Mouse (Mus musculus) bone marrow, adult 2 months (tissue): ENCODE results near the gene Rex1bd. TPM values are rescaled to one million over a fixed set of nuclear protein-coding genes. Genes with fewer than 3 reads are reported as not detected.

Experiments used
- H3K27ac ChIP-seq: fragments of 200-500 bp; 2 replicates; pipeline ENCODE4 v1.5.1; 2012; ENCODE audit warnings: low read depth, mild to moderate bottlenecking, control low read depth, inconsistent platforms, low read length; ENCODE audit not compliant: control insufficient read depth, poor library complexity, insufficient read depth
- H3K4me1 ChIP-seq: fragments of 200-500 bp; 2 replicates; pipeline ENCODE4 v1.6.1; 2011; ENCODE audit warnings: low read length; ENCODE audit not compliant: control insufficient read depth, insufficient read depth
- H3K4me3 ChIP-seq: fragments of 200-500 bp; replicated peaks from 2 replicates; pipeline ENCODE3; 2011; ENCODE audit warnings: mild to moderate bottlenecking, low read depth, low read length, control low read depth; ENCODE audit not compliant: control insufficient read depth
- CTCF ChIP-seq: fragments of 200-500 bp; IDR thresholded peaks from 2 replicates; pipeline ENCODE4 v1.5.1; 2011; ENCODE audit warnings: low read length, control low read depth; ENCODE audit not compliant: control insufficient read depth, insufficient read depth
- POLR2A ChIP-seq: fragments of 200-500 bp; IDR thresholded peaks from 2 replicates; pipeline ENCODE4 v1.6.1; 2011; ENCODE audit warnings: low read depth, mild to moderate bottlenecking, control low read depth, low read length, borderline replicate concordance; ENCODE audit not compliant: control insufficient read depth
- WGBS: fragments of 180-500 bp; shearing (Covaris S2); methylation state at CpG from one replicate; pipeline ENCODE4 v1.1.7; 2018; 5-methylcytosine and 5-hydroxymethylcytosine counted together
- polyA plus RNA-seq: library from polyadenylated mRNA; stranded (reverse); fragments of >200 nt; gene quantifications from 2 replicates; pipeline ENCODE4 v1.2.4, GENCODE M21; 2011; ENCODE audit warnings: low replicate concordance; ENCODE audit not compliant: missing spikeins, insufficient read depth, insufficient read length

Gene Rex1bd
- polyA plus RNA-seq, 1 experiment = 63.6 TPM

GRCm38 (mm10) chr8:70492664-70493640 lies 13.6 kb downstream of the Rex1bd start, which contains the start of gene Crlf1:
Gene Crlf1, plus strand, starts transcription at chr8:70493158.
- WGBS = 1% methylated on average over 72 of the region's 93 CpGs
- H3K4me3 ChIP-seq = no peak within 1 kb of the TSS
- TF ChIP-seq POLR2A (no peak), CTCF (no peak)
- no peak within 1 kb of the TSS for H3K27ac ChIP-seq
- H3K4me1 ChIP-seq = no peaks in the 10 kb centered on the region

DNA sequence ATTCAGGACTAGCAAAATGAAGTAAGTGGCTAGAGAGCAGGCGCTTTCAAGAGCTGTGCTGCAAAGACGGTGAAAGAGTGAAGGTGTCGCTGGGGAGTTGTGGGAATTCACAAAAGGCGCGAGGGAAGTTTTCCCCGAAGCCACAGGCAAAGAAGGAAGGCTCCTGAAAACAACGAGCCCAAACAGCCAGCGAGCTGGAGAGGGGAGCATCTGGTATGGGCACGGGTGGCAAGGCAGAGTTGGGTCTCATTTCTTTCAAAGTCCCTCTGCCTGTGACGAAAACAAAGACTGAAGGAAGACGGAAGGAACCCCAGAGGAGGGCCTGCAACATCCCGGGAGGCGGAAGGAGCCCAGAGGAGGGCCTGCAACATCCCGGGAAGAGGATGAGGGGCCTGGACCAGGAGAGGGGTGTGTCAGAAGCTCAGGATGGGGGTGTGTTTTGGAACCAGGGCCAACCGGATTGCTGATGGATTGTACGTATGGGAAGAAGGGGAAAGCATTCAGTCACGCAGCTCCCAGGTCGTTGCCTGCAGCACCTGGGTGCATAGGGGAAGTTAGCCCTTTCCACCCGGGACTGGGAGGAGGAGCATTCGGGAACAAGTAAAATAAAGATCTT lies 15.6 kb downstream of the Rex1bd start:
- TF ChIP-seq POLR2A (no peak), CTCF (no peak)
- Histone ChIP-seq H3K4me3 (no peak overlapping the region), H3K27ac (no peak overlapping the region), H3K4me1 (no peaks in the 10 kb centered on the region)
- 6% methylated on average over 20 of the region's 20 CpGs for WGBS

- Histone ChIP-seq H3K27ac (no peak overlapping the region), H3K4me1 (no peaks in the 10 kb centered on the region), H3K4me3 (no peak overlapping the region)
- no peak for TF ChIP-seq CTCF
- no peak for TF ChIP-seq POLR2A
- 34% methylated on average over 10 of the region's 10 CpGs for WGBS
These were observed 16.3 kb downstream of the Rex1bd start for GRCm38 (mm10) chr8:70490061-70490879.

DNA sequence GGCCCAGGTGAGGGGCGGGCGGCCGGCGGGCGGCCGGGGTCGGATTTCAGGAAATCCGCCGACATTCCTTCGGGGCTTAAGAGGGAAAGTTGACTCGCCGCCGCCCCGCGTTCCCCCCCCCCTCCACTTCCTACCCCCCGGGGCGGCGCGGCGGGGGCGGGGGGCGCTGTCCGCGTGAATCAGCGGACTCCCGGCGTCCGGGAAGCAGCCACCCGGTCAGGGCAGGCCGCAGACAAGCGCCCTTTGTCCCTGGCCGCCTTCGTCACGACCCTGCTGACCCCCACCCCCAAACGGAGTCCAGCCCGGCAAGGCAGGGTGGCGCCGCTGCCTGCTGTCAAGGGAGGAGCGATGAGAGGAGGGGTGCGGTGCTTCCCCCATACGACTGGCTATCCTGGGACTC lies 17.0 kb downstream of the Rex1bd start:
- no peak for TF ChIP-seq CTCF
- no peak for TF ChIP-seq POLR2A
- 3% methylated on average over 41 of the region's 41 CpGs for WGBS
- H3K4me3 ChIP-seq = no peak overlapping the region
- H3K27ac ChIP-seq = no peak overlapping the region
- H3K4me1 ChIP-seq = no peaks in the 10 kb centered on the region

- Histone ChIP-seq H3K4me1 (no peaks in the 10 kb centered on the region), H3K4me3 (no peak overlapping the region)
- 2% methylated on average over 14 of the region's 14 CpGs for WGBS
These were observed 17.6 kb downstream of the Rex1bd start for GRCm38 (mm10) chr8:70488931-70489470.

GRCm38 (mm10) chr8:70487993-70488796 lies 18.4 kb downstream of the Rex1bd start:
- 3% methylated on average over 55 of the region's 55 CpGs for WGBS
- Histone ChIP-seq H3K4me1 (no peaks in the 10 kb centered on the region), H3K27ac (no peak overlapping the region), H3K4me3 (no peak overlapping the region)
- TF ChIP-seq CTCF (no peak), POLR2A (no peak)

More at GRCm38 (mm10) chr8:70488931-70489470, 17.6 kb downstream of the Rex1bd start:
- no peak for TF ChIP-seq POLR2A
- no peak for TF ChIP-seq CTCF
- no peak overlapping the region for H3K27ac ChIP-seq

GRCm38 (mm10) chr8:70486941-70487520 lies 19.5 kb downstream of the Rex1bd start, which contains the start of gene Tmem59l:
Gene Tmem59l, minus strand, starts transcription at chr8:70487358.
- no peaks in the 10 kb centered on the region for H3K4me1 ChIP-seq
- no peak for TF ChIP-seq CTCF
- no peak for TF ChIP-seq POLR2A
- H3K27ac ChIP-seq = no peak within 1 kb of the TSS
- WGBS = 40% methylated on average over 33 of the region's 33 CpGs
- no peak within 1 kb of the TSS for H3K4me3 ChIP-seq

- 63% methylated on average over 7 of the region's 7 CpGs for whole genome bisulfite sequencing
- TF ChIP-seq POLR2A (no peak), CTCF (no peak)
These were observed 20.3 kb downstream of the Rex1bd start for GRCm38 (mm10) chr8:70486191-70486681.

More at GRCm38 (mm10) chr8:70486191-70486681, 20.3 kb downstream of the Rex1bd start:
- Histone ChIP-seq H3K4me3 (no peak overlapping the region), H3K4me1 (no peaks in the 10 kb centered on the region), H3K27ac (no peak overlapping the region)
